22 mouse cellular contexts compared by ENCODE assay signal in the genomic region with DNA sequence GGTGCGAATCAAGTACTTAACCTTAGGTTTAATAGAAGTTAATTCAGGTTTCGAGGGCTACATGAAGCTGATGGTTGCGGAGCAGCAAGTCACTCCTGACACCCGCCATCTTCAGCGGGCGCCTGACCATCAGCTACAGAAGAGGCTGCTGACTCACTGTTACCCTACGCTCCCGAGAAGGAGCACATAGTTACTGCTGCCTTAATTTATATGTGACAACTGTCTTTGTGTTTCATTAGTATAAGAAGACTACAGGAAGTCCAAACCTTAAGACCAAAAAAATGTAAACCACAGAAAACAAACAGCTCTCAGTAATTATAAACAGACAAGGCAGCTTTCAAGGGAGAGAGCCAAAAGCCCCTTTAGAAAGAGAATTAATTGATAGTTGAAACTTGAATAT. TPM values are rescaled to one million over a fixed set of nuclear protein-coding genes. Genes with fewer than 3 reads are reported as not detected.
DNase-seq lines count a peak whose midpoint lies in the region; ATAC-seq and TF ChIP-seq lines count a peak whose summit lies in the region.
"Had no signal": no experiment of that assay in that cellular context is flagged by ENCODE, and none has a peak within 500 bp of the region (broad histone marks: within the 10 kb centered on the region; RNA-seq: fewer than 3 reads in every experiment).

No protein-coding gene starts in this region.

- H3K9me3 ChIP-seq in forebrain, embryonic 11.5 days (ENCODE audit: control insufficient read depth, low read length) = no peaks in the 10 kb centered on the region

- peak overlapping the region; percentile 64 for H3K4me2 ChIP-seq in myocyte (ENCODE audit: low read depth)
- H3K4me2 ChIP-seq in forebrain, embryonic 11.5 days (ENCODE audit: low read depth, low read length, severe bottlenecking) = no peak overlapping the region
- H3K4me2 ChIP-seq: embryonic facial prominence, embryonic 12.5 days; forebrain, embryonic 12.5 days had no signal

- H3K79me3 ChIP-seq in C2C12 (ENCODE audit: low read depth) = peaks cover 4% of the 10 kb centered on the region

- H3K4me1 ChIP-seq in forebrain, embryonic 11.5 days (replicated peaks; ENCODE audit: control insufficient read depth, insufficient read depth, low read length) = no peaks in the 10 kb centered on the region
- no peaks in the 10 kb centered on the region for H3K4me1 ChIP-seq in kidney, adult 2 months (ENCODE audit: control insufficient read depth, insufficient read depth, low read length)
- H3K4me1 ChIP-seq: embryonic facial prominence, embryonic 12.5 days; forebrain, embryonic 12.5 days had no signal

- H3ac ChIP-seq in C2C12 (ENCODE audit: control insufficient read depth, insufficient read length, low read depth) = no peak overlapping the region
- no peak overlapping the region for H3ac ChIP-seq in myocyte (ENCODE audit: control insufficient read depth, insufficient read length)

- H3K36me3 ChIP-seq in C2C12 (ENCODE audit: control insufficient read depth, insufficient read depth) (peaks cover 3% of the 10 kb centered on the region), myocyte (ENCODE audit: control insufficient read depth, insufficient read depth) (no peaks in the 10 kb centered on the region)
- no peaks in the 10 kb centered on the region for H3K36me3 ChIP-seq in forebrain, embryonic 11.5 days (ENCODE audit: control insufficient read depth, insufficient read depth, low read length)
- no peaks in the 10 kb centered on the region for H3K36me3 ChIP-seq in kidney, adult 2 months (ENCODE audit: control insufficient read depth, insufficient read depth, low read length)
- H3K36me3 ChIP-seq: forebrain, embryonic 12.5 days had no signal

- no peaks in the 10 kb centered on the region for H3K79me2 ChIP-seq in C2C12 (ENCODE audit: control insufficient read depth, insufficient read depth)
- H3K79me2 ChIP-seq in myocyte (ENCODE audit: control insufficient read depth, insufficient read depth) = no peaks in the 10 kb centered on the region

- H3K27ac ChIP-seq in forebrain, embryonic 11.5 days (ENCODE audit: low read depth, low read length) = no peak overlapping the region
- no peak overlapping the region for H3K27ac ChIP-seq in kidney, adult 2 months (ENCODE audit: insufficient read depth, low read depth, low read length)
- H3K27ac ChIP-seq: embryonic facial prominence, embryonic 12.5 days; forebrain, embryonic 12.5 days had no signal

- no peak overlapping the region for H3K9ac ChIP-seq in forebrain, embryonic 11.5 days (ENCODE audit: low read length)
- H3K9ac ChIP-seq: embryonic facial prominence, embryonic 12.5 days; forebrain, embryonic 12.5 days had no signal

- TF ChIP-seq CTCF in C2C12 (IDR thresholded peaks at IDR 0.05; ENCODE audit: control insufficient read depth, insufficient read depth, insufficient read length) = no peak
- no peak for TF ChIP-seq CTCF in kidney, adult 2 months (conservative IDR thresholded peaks at IDR 0.05; ENCODE audit: insufficient read depth, insufficient read length, low read depth, low read length)

- DNase-seq in heart, adult 11 months = peak; percentile 30
- DNase-seq in heart, adult 9 months (ENCODE audit: low spot score in 2 of 2) = no peak
- DNase-seq in 3134 (ENCODE audit: extremely low read depth, insufficient read length, low spot score) = peak; percentile 72
- no peak for DNase-seq in forebrain, embryonic 11.5 days (ENCODE audit: low spot score)
- DNase-seq in kidney, adult 2 months = no peak
- DNase-seq: adrenal gland, adult 2 months; adrenal gland, postnatal 10 days; adrenal gland, postnatal 25 days; B cell, adult 2 months; cerebellum, adult 11 months; cerebellum, adult 18-20 months; cerebellum, adult 8-10 months; cerebellum, adult 9-11 months; cerebellum, postnatal 14 days; cerebellum, postnatal 36 days; embryo, embryonic 11 days had no signal

- 91% methylated on average over 8 of the region's 8 CpGs for WGBS in forebrain, embryonic 11.5 days
- WGBS in kidney, adult 2 months = 82% methylated on average over 8 of the region's 8 CpGs

- no peak overlapping the region for H3K4me3 ChIP-seq in C2C12 (ENCODE audit: insufficient read depth, poor library complexity, severe bottlenecking)
- no peak overlapping the region for H3K4me3 ChIP-seq in myocyte
- no peak overlapping the region for H3K4me3 ChIP-seq in forebrain, embryonic 11.5 days (ENCODE audit: low read depth, low read length)
- no peak overlapping the region for H3K4me3 ChIP-seq in kidney, adult 2 months (ENCODE audit: insufficient read depth, low read depth, low read length)
- H3K4me3 ChIP-seq: embryonic facial prominence, embryonic 12.5 days; forebrain, embryonic 12.5 days had no signal

- no peak for TF ChIP-seq POLR2A in myocyte (IDR thresholded peaks at IDR 0.05; ENCODE audit: insufficient read length, low read depth)
- TF ChIP-seq POLR2A in kidney, adult 2 months (IDR thresholded peaks at IDR 0.05; ENCODE audit: low read depth, low read length) = no peak

- no peaks in the 10 kb centered on the region for H3K27me3 ChIP-seq in C2C12 (ENCODE audit: control insufficient read depth, insufficient read depth, insufficient read length)
- no peaks in the 10 kb centered on the region for H3K27me3 ChIP-seq in myocyte (ENCODE audit: control insufficient read depth, insufficient read depth, insufficient read length)
- no peaks in the 10 kb centered on the region for H3K27me3 ChIP-seq in forebrain, embryonic 11.5 days (ENCODE audit: control insufficient read depth, insufficient read depth, low read length)
- H3K27me3 ChIP-seq in kidney, adult 2 months (replicated peaks; ENCODE audit: control insufficient read depth, insufficient read depth, low read length) = no peaks in the 10 kb centered on the region; the same call in 1 of the 2 replicates
- H3K27me3 ChIP-seq: embryonic facial prominence, embryonic 12.5 days; forebrain, embryonic 12.5 days had no signal

- no peak for ATAC-seq in forebrain, embryonic 11.5 days (replicated peaks; ENCODE audit: low FRiP score)
- ATAC-seq: forebrain, embryonic 14.5 days; forebrain, embryonic 16.5 days had no signal

TF ChIP-seq in C2C12, 6 proteins besides CTCF, POLR2A, EP300 and RAD21:
- no peak for TF ChIP-seq MYOD1 (IDR thresholded peaks at IDR 0.05; ENCODE audit: control insufficient read depth, insufficient read length, low read depth)
- TF ChIP-seq USF1 (IDR thresholded peaks at IDR 0.05; ENCODE audit: low read depth) = no peak
- no peak for TF ChIP-seq CEBPB (IDR thresholded peaks at IDR 0.05; ENCODE audit: low read depth)
- no peak for TF ChIP-seq MYOG (IDR thresholded peaks at IDR 0.05; ENCODE audit: control insufficient read depth, extremely low read depth, insufficient read length)
- TF ChIP-seq FOSL1 (IDR thresholded peaks at IDR 0.05; ENCODE audit: insufficient read depth, low read length, poor library complexity, severe bottlenecking) = peak; percentile 13
- peak; percentile 7 for TF ChIP-seq MAX (IDR thresholded peaks at IDR 0.05)

TF ChIP-seq in myocyte, 11 proteins besides CTCF, POLR2A, EP300 and RAD21:
- TF ChIP-seq POLR2AphosphoS2 (IDR thresholded peaks at IDR 0.05; ENCODE audit: insufficient read length, low read depth) = no peak
- TF ChIP-seq CEBPB (IDR thresholded peaks at IDR 0.05; ENCODE audit: insufficient read depth, poor library complexity, severe bottlenecking) = no peak
- TF ChIP-seq TCF12 (IDR thresholded peaks at IDR 0.05; ENCODE audit: insufficient read depth, poor library complexity, severe bottlenecking) = no peak
- no peak for TF ChIP-seq USF1 (IDR thresholded peaks at IDR 0.05; ENCODE audit: low read depth)
- TF ChIP-seq E2F4 (IDR thresholded peaks at IDR 0.05; ENCODE audit: insufficient read depth) = no peak
- TF ChIP-seq MYOG (IDR thresholded peaks at IDR 0.05; ENCODE audit: control insufficient read depth in 1 of 3, insufficient read depth in 1 of 3, insufficient read length in 2 of 3, low read depth in 2 of 3) = no peak
- no peak for TF ChIP-seq MAX (IDR thresholded peaks at IDR 0.05; ENCODE audit: low read depth)
- no peak for TF ChIP-seq SRF (IDR thresholded peaks at IDR 0.05; ENCODE audit: control insufficient read depth, insufficient read length, low read depth)
- TF ChIP-seq TCF3 (IDR thresholded peaks at IDR 0.05; ENCODE audit: insufficient read length, low read depth) = no peak
- no peak for TF ChIP-seq REST (IDR thresholded peaks at IDR 0.05; ENCODE audit: insufficient read depth, insufficient read length)
- TF ChIP-seq MYOD1 (IDR thresholded peaks at IDR 0.05; ENCODE audit: control insufficient read depth in 1 of 3, insufficient read length in 2 of 3, low read depth in 2 of 3) = no peak

RNA-seq across cellular contexts. Expression of a gene that starts 49.9 kb away (rescaled TPM):
- 10.6 TPM for polyA plus RNA-seq in C2C12 (2012; fragmentation: generic; extraction: Trizol)
- polyA plus RNA-seq in myocyte (2012; fragmentation: generic; extraction: Trizol) = 22.7 TPM
- 14.1 and 16.1 TPM in 2 replicates for polyA plus RNA-seq in forebrain, embryonic 11.5 days (2014; fragmentation: Nextera tagmentation; extraction: Ambion mirVana)
- 4.0 and 5.2 TPM in 2 replicates for polyA plus RNA-seq in kidney, adult 2 months (2012; rRNA removed)

Comparison
In these comparisons a context has a peak if more than half of its experiments do, and no peak if none do; other contexts are left out.
1. DNase-seq: peak in heart, adult 11 months (single experiment) and 3134 (single experiment); none in heart, adult 9 months (0 of 2), forebrain, embryonic 11.5 days (single experiment) and kidney, adult 2 months (single experiment).